Mouse (Mus musculus) induced T-regulatory cell, adult 2 months (primary cell): ENCODE data around the gene Ppp2r5b.

Source experiments
- DNase-seq: peaks from one replicate; pipeline ENCODE4 v3.0.0-alpha.2; 2012; ENCODE audit warnings: low read depth

Ppp2r5b gene

DNA sequence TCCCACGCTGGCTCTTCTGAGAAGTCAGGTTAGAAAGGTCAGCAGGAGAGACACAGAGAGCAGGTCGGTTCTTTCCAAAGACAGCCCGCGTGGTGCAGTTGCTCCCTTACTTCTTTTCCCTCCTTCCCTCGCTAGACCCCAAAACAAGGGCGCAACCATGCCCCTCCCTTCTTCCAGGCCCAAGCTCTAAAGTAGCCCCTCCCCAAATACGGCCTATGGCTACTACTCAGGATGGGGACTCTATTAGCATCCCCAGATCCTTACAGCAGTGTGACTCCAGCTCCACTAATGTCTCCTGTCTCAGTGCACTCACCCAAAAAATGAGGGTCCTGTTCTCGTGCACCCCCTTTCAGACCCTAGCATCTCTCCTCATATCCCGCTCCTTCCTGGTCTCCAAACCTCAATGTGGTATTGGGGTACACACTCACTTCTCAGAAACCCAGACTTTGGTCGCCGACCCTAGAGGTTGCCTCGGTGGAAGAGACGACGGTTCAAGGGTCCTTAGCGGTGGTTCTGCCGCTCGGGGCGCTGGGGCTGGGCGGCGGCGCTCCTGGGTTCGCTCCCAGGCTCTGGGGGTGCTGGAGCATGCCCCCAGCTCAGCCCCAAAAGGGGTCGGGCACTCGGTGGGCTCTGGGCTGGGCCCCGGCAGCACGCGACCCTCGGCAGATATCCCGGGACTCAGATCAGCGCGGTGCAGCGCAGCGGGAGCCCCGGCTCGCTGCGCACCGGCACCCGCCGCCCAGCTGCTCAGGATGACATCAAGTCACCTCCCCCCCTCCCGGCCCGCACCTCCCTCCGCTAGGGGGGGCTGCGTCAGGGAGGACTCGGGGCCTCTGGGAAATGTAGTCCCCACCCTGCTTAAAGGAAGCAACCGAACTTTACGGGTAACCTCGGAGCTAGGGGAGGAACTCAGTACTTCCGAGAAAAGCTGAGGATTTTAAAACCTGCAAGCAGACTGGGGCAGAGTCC, at the start of gene Ppp2r5b:
TSS of gene Ppp2r5b (minus strand) at position 789 of the 969 bp plus-strand sequence.
- peak; percentile 98 for DNase-seq

DNA sequence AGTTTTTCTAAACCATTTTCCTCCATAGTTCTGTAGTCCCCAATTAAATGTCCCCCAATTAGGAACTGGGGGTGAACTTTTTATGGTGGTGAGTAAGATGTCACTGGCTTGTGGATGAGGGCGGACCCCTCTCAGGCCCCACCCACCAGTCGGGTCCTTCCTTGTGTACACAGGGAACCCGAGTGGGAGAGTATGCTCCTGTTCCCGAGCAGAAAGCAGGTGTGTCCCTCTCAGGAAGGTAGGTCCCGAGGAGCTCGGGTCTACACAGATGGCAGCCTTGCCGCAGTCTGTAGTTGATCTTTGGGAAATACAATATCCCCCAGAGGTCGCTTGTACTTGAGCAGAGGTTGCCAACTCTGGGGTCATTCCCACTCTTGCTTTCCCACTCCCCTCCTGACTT, 49.6 kb upstream of the Ppp2r5b start:
- no peak for DNase-seq

DNA sequence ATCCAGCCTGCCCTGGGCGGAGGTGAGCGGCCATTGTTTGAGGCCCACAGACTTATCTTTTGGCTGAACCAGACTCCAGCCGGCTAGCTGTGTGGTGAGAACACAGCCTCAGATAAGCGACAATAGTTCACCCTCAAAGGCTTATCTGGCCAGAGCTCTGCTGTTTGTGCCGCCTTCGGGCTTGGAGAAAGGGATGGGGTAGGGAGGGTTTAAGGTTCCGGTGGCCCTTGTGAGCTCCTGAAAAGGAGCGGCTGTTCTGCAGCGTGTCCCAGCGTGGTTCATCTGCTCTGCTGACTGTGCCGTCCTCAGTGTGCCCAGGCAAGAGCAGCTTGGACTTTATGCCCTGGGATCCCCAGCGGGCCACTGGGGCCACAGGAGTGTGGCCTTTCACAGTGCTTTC, 48.8 kb upstream of the Ppp2r5b start:
- no peak for DNase-seq

DNA sequence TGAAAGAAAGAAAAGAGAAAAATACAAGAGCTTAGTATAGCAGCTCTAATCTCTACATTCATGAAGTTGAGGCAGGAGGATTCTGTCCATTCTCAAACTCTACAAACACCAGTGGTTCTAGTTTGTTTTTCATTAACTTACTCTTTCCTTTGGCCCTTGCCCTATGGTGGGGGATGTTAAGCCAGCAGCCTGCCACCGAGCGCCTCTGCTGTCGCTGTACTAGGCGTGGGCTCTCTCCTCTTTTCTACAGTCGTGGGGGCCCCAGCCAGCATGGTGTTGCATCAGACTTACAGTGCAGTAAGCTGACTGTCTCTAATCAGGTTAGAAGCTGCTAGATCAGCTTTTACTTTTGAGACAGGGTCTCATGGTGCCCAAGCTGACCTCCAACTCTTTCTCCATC, 47.3 kb upstream of the Ppp2r5b start:
- DNase-seq: no peak

DNA sequence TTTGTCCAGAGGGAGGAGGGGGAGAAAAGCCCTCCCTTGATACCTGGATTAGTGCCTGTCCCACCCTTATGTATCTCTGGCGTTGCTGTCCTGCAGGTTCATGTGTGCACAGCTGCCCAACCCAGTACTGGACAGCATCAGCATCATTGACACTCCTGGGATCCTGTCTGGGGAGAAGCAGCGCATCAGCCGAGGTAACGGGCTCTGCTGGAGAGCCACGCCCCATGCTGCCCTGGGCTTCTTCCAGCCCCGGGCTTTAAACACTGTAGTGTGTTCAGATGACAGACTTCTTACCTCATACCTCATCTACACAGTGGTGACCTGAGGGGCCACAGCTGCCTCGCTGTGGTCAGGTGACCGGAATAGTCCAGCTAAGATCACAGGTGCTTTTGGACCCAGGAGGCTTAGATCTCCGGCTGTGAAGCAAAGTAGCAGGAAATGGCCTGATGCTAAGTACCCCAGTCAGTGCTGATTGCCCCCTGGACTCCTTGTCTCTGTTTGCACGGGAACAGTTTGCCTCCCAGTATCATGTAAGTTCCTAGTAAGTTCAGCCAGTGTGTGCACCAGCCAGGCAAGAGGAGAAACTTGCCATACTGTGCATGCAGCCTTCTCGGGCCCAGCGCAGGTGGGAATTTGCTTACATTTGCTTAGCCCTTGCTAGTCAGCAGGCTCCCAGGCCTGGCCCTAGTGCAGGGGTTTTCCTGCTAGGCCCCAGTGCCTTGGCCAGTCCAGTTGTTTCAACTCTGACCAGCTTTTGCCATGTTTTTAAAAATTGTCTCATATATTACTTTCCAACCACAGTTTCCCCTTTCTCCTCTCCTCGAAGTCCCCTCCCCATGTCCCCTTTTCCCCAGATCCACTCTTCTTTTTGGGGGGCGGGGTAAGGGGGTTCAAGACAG, 45.7 kb upstream of the Ppp2r5b start:
- no peak for DNase-seq

DNA sequence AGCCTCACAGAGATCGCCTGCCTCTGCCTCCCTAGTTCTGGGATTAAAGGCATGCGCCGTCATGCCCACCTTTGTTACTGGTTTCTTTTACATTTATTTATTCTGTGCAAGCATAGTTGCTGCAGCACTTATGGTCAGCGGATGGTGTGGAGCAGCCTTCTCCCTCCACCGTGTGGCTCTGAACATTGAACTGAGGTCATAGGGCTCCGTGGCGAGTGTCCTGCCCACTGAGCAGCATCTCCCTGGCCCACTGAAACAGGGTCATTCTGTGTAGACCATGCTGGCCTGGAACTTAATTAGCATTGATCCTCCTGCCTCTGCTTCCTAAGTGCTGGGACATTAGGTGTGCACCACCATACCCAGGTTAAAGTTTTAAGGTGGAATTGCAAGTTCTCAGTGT, 44.9 kb upstream of the Ppp2r5b start:
- no peak for DNase-seq

DNA sequence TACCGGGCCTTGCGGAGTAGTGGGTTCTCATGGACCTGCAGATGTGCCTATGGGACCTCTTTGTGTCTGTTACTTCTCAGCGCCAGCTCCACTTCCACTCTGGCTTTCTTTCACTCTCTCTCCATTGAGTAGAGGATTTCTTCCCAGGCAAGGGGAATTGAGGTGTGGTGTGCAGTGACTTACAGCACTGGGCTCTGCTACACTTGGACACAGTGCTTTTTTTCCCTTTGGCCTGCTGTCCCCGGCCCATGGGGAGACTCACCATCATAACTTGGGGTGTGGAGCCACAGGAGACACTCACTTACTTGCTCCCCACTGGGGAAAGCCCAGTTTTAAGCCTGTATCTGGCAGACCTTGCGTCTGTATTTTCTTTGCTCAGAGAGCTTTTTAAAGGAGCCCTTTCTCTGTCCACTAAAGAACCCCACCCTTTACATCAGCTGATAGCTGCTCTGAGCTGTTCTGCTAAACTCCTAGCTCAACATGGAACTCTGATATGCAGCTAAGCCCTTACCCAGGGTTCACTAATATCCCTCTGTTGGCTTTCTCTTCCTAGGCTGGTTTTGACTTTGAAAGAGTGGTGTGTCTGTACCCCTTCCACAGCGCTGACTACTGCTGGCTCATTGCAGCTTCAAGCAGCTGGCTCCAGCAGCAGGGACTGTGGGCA, 43.9 kb upstream of the Ppp2r5b start:
- no peak for DNase-seq

DNA sequence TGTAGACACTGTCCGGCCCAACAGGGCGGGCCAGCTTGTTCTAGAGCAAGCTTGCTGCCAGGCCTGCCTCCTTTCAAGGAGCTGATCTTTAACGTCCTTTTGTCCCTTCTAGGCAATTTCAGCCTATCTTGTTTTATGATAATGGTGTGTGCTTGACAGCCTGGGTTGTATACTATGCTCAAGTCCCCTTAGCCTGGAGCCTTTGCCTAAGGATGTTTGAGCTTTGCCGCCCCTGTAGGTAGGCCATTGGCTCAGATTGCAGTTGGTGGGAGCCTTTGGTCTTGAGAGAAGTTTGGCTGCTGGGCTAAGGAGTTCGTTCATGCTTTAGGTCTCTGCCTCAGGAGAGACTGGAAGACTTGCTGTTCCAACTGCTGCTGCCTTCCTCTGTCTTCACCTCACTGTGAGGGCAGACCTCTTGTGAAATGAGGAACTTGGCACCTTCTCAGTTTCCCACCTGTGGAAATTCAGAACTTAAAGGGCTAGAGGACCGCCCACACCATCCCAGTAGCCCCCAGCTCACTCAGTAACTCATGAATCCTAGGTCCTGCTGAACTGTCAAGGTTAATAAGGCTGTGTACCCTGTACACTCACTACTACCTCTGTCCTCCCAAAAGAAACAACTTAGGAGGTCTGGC, 42.9 kb upstream of the Ppp2r5b start:
- peak; percentile 23 for DNase-seq

DNA sequence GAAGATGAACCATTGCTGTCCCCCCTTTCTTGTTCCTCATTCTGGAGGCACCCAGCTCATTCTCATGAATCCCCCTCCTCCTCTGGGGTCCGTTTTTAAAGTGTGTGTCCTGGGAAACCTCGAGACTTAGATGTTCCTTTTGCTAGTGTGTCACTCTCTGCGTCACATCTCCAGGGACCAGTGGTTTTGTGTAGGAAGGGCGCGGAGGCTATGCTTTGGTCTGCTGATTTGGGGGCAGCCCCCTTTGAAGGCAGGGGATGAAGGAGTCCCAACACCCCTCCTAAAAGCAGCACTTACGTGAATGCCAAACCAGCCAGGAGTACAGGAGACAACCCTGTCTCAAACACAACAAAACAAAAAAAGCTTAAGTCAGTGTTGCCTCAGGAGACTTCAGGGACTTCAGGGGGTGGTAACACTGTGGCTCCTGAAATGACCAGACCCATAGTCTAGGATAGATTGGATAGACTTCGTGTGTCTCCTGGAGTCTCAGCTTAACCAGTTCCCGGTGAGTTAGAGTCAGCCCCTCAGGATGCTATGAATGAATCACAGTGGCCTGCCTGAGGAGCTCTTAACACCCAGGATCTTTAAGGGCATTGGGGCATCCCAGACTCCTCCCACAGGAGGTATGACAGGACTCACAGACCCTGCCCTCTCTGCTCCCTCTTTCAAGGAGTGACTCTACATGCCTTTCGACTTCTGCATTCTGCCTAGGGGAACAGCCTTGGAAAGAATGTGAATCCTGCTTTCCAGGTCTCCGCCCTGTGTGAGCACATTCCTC, 42.2 kb upstream of the Ppp2r5b start:
- DNase-seq: peak; percentile 78

DNA sequence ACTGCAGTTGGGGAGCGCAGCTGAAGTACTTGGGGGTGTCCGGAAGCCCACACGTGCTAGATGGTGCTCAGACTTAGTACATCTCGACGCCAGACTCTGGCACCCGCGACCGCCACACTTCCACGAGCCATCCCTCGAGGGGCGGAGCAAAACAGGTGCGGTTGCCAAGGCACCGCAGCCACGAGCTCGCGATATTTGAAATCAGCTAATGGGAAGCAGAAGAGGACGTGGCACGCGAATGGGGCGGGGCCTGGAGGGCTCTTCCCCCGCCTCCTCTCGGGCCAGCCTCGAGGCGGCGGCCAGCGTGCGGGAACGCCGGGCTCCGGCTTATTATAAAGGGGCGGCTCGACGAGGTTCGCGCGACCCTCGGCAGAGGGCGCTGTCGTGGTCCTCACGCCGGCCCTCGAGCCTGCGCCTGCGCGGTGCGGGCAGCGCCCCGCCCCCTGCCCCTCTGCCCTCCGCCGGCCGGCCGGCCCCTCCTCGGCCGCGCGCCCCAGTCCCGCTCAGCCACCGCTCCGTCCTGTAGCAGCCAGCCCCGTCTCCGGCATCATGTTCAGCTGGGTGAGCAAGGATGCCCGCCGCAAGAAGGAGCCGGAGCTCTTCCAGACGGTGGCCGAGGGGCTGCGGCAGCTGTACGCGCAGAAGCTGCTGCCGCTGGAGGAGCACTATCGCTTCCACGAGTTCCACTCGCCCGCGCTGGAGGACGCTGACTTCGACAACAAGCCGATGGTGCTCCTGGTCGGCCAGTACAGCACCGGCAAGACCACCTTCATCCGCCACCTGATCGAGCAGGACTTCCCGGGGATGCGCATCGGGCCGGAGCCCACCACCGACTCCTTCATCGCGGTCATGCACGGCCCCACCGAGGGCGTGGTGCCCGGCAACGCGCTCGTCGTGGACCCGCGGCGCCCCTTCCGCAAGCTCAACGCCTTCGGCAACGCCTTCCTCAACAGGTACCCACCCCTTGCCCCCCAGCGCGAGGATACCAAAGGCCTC, 41.1 kb upstream of the Ppp2r5b start, which contains the start of gene Ehd1:
TSS of gene Ehd1 (plus strand) at position 300 of the 996 bp plus-strand sequence.
- peak; percentile 99 for DNase-seq

DNA sequence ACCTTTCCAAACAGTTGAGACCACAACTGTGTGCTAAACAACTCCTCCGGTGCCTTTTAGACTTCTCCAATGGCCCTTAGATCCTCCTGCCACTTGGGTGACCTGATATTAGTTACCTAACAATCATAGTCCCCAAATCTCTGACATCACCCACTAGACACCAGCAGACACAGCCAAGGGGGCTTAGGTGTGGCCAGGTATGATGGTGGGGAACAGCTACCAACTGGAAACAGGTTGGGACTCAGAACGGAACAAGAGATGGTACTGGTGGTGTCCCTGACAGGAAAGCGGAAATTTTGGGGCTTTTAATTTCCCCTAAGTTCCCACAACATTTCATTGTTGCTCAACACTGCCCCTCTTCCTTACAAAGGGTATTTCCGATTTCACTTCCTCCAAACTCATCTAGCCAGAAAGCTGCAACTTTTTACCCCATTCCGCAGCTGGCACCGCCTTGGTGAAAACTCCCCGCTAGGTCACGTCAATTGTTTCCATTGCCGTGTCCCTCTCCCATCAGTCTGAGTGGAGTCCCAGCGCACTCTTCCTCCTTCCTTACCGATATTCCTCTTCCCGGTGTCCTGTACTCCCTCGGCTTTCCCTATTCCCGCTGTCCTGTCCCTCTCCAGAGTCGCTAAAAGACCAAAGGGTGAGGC, 40.2 kb upstream of the Ppp2r5b start:
- peak; percentile 89 for DNase-seq

DNA sequence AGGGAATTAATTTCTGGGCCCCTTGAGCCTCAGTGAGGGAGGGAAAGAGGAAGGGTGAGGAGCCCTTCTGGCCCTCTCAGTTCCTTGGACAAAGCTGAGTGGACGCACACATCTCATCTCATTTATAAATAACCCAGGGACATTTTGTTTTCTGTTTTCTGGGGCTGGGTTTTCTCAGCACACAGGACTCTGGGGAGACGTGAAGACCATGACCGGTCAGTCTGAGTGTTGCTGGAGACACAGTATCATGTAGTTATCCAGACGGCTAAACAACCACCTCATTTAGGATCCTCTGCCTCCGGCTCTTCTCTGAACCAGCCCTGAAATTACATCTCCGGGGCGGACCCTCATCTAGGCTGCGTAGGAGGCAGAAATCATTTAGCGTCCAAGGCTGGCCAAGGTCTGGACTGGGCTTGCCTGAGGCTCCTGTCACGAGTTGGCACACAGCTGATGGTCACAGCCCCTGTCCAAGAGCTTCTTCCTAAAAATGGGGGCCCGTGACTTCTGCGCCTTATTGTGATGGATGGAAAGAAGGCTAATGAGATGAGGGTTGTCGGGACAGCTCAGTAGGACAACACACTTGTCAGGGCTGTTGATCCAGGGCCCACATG, 38.4 kb upstream of the Ppp2r5b start:
- DNase-seq: no peak

DNA sequence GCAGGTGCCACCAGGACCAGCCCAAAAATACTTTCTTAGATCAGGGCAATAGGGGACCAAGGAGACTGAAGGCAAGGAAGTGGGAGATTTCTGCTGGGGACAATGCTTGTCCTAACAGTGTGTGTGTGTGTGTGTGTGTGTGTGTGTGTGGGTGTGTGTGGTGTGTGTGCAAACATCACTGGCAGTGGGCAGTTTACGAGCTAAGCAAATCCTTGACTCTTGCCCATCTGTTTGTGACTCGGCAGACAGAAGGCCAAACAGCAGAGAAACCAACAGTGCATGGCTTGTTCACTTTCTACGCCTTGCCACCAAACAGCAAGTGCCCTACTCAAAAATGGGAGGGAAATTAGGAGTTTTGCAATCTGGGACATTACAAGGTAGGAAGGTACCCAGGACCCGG, 37.9 kb upstream of the Ppp2r5b start:
- DNase-seq: no peak

DNA sequence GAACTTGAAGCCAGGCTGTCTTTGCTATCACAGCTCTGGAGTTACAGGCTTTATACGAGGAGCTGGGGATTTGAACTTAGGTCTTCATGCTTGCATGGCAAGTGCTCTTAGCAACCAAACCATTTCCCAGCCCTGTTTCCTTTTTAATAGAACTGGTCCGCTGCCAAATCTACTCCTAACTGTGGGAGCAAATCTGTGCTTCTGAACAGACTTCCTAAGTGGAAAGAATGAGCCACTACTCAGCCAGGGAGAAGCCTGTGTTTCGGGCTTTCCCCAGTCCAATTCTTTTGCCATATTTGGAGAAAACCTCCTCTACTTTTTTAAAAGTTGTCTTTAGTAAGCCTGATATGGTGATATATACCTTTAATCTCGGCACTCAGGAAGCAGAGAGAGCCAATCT, 37.1 kb upstream of the Ppp2r5b start:
- no peak for DNase-seq

DNA sequence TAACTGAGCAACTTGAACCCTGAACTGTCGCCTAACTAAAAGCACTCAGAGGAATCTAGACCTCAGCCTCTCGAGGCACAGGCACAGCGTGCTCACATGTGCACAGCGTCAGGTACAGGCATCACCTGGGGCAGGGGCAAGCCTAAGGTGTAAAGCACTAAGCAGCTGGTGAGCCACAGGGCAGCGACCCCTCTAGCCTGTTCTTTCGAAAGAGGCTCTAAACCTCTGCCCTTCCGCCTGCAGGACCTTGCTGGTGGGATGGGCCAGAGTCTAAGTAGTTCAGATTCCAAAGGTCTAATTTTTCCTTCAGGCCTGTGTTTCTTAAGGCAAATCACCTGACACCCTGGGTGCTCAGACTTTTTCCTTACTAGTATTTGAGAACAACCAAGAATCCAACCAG, 36.4 kb upstream of the Ppp2r5b start:
- DNase-seq: no peak

DNA sequence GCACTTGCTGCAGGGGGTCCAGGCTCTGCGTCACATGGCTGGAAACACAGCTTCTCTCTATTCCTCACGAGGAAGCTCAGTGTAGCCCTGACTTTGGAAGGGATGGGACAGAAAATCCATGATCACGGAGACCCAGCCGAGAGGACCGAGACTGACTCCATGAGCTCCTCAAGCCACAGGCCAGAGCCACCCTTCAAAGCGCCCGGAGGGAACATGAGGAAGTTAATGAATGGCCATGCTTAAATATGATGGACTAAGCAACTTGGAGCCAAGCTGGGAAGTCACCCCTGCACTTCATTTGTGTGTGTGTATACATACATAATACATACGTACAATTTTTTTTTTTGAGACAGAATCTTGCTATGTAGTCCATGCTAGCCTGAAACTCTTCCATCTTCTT, 35.5 kb upstream of the Ppp2r5b start:
- no peak for DNase-seq

DNA sequence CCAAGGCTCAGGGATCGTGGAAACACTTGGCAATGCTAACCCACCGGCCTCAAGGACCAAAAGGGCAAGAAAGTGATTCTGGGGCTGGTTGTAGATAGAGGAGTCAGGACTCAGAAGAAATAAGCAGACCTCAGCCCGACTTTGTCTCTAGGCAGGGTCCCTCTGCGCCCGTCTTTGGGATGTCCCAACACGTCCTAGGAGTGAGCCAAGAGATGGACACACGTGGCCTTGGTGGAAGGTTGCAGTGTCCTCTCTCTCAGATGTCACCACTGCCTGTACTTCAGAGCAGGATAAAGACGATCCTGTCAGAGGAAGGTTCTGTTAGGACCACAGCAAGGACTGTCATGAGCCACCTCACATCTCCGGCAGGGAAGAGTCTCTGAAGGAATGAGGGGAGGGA, 35.0 kb upstream of the Ppp2r5b start:
- no peak for DNase-seq

DNA sequence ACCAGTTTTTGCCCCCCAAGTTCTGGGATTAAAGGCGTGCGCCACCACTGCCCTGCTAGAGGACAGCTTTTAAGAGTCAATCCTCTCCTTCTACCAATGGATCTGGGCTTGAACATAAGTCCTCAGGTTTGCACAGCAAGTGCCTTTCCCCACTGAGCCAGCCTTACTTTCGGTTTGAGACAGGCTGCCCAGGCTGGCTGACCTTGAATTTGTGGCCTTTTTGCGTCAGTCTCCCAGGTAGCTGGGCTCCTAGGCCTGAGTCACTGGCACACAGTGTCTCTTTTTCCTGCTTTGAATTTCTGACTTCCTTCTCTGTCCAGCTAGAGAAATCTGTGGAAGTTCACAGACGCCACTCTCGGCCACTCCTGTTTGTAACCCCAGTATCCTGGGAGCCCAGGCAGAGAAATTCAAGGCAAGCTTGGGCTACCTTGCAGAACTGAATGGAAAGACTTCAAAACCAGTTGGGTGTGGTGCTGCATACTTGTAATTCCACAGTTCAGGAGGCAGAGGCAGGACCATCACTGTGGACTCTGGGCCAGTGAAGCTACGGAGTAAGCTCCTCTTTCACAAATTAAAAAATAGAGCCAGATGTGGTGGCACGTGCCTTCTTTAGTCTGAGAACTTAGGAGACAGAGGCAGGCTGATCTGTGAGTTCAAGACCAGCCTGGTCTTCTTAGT, 34.3 kb upstream of the Ppp2r5b start:
- DNase-seq: no peak
